Mouse (Mus musculus) c-Kit-positive CD71-positive TER-119-negative erythroid progenitor cells, embryonic 14.5 days (primary cell): ENCODE results near the gene Arntl2.
"Not testable (repeated sequence)": the region's sequence is repeated elsewhere in the genome, so short reads cannot be mapped to it uniquely, and the experiment has no call there.

ENCODE experiments used
- DNase-seq: peaks from one replicate; pipeline ENCODE4 v3.0.0-alpha.2; 2013; ENCODE audit warnings: low read depth

Gene Arntl2

DNA sequence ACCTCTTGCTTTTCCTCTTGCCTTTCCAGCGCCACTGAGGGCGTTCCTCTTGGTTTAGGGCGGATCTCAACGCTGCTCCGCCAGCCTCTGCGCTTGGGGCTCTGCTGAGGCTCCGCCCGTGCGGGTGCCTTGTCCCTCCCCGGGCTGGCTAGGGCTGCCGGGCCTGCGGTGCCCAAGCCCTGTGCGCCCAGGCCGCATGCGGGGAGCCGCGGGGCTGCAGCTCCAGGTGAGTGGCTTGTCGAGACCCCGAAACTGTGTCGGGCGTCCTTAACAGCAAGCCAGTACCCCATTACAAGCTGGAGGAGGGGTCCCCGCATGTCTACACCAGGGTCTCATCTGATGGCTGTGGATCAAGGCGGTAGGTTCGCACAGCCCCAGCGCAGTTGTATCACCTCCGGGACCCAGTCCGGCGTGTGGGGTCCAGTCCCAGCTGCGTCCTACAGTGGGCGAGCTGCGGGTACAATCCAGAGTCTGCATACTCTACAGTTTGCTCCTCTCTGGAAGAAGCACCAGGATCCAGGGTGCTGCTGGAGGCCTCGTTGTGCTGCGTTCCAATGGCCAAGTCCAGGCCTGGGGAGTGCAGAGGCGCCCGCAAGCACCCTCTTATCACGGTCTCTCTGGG lies at the start of gene Arntl2:
Gene Arntl2, plus strand, starts transcription at position 132 of the 622 bp plus-strand sequence.
- no peak for DNase-seq

DNA sequence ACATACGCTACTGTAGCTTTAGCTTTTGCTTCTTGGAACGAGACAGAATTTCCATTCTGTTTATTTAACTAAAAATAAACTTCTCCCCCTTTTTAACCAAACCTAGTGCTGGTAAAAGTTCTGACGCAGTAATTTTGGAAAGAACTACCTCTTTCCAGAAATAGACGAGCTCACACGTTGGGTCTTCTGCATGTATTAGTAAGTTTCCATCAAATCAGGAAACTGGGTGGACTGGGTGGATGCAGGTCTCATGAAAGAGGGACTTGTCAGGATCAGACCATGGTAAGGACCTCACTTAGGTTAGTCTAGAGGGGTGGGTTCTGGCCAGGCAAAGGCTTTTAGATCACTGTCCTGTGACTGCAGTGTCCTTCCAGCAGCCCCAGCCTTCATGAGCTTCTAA lies 49.3 kb upstream of the Arntl2 start:
- no peak for DNase-seq

DNA sequence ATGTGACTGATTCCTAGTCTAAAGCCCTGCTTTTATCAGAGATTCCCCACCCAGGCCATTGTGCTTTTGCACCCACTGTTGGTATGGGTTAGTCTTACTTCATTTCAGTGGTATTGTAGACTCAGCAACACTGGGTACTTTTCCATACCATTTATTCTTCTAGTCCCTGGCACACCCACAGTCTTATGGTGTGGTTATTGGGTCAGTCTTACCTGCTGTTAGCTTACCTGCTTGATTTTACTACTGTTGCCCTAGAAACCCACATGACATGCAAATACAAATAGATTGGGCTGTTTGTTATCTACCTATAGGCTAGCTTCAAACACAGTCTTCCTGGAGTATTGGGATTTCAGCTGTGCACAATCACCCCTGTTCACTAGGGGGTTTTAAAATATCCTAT lies 48.8 kb upstream of the Arntl2 start:
- DNase-seq, result no peak

- DNase-seq, result no peak
These were observed 47.6 kb upstream of the Arntl2 start for GRCm38 (mm10) chr6:146748271-146748670.

- no peak for DNase-seq
These were observed 44.2 kb upstream of the Arntl2 start for GRCm38 (mm10) chr6:146751671-146752070.

GRCm38 (mm10) chr6:146752178-146752577 lies 43.7 kb upstream of the Arntl2 start:
- no peak for DNase-seq

DNA sequence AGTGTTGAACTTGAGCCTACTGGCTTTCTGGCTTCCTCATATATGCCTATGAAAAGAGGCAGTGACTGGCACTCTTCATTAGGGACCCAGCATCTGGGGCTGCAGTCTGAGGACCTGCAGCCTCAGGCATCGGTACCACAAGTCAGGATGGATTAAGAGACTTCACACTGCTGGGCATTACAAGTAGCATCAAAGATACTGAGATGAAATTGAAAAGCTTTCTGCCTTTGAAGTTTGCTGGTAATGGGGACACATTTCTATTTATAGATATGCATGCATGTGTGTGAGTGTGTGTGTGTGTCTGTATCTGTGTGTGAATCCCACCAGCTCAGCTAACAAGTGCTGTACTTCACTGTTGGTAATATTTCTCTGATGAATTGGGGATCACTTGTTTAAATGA lies 43.2 kb upstream of the Arntl2 start:
- no peak for DNase-seq

DNA sequence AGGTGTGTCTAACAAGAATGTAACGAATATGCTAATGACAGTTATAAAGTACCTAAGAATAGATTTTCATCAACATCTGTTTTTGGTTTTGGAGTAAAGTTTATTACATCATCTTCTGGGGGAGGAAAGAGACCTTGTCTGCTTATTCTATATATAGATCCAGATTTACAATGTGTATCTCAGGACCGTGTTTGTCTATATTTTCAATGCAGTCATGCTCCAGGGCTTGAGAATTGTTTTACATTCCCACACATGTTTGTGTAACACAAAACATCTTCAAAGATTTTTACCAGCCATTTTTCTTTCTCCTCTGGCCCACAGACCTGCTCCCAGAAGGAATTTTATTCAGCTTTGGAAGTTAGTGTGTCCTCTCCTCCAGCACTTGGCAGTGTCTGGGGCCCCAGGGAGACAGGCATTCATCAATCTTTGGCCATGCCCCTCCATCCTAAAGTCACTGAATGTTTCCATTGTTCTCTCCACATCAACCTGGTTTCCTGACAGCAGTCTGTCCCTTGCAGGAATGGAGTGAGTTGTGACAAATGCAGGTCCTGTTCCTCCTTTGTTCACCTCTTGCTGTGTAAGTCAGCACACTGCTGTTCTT lies 42.2 kb upstream of the Arntl2 start:
- no peak for DNase-seq

GRCm38 (mm10) chr6:146755136-146755535 lies 40.7 kb upstream of the Arntl2 start:
- no peak for DNase-seq

GRCm38 (mm10) chr6:146755679-146756078 lies 40.2 kb upstream of the Arntl2 start:
- no peak for DNase-seq

GRCm38 (mm10) chr6:146759027-146759426 lies 36.8 kb upstream of the Arntl2 start:
- no peak for DNase-seq

DNA sequence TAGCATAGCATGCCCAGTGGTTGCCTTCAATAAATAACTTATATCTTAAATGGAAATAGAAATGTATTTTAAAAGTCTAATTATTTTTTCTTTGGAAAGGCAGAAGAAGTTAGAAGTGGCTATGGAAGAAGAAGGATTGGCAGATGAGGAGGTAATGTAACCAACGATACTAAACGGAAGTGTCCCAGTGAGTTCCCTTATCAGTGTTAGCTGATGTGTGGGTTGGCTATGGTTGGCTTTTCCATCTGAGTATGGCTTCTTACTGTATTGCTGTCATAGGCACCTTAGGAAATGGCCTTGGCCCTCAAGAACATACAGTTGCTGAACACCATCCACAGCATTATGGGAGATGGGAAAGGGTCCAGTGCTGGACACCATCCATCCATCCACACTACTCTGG lies 35.8 kb upstream of the Arntl2 start:
- DNase-seq, result no peak

- no peak for DNase-seq
These were observed 35.1 kb upstream of the Arntl2 start for GRCm38 (mm10) chr6:146760736-146761135.

- DNase-seq, result no peak
These were observed 33.5 kb upstream of the Arntl2 start for GRCm38 (mm10) chr6:146762264-146762898.

- no peak for DNase-seq
These were observed 31.3 kb upstream of the Arntl2 start for GRCm38 (mm10) chr6:146764593-146764992.

GRCm38 (mm10) chr6:146765270-146765669 lies 30.6 kb upstream of the Arntl2 start:
- no peak for DNase-seq

DNA sequence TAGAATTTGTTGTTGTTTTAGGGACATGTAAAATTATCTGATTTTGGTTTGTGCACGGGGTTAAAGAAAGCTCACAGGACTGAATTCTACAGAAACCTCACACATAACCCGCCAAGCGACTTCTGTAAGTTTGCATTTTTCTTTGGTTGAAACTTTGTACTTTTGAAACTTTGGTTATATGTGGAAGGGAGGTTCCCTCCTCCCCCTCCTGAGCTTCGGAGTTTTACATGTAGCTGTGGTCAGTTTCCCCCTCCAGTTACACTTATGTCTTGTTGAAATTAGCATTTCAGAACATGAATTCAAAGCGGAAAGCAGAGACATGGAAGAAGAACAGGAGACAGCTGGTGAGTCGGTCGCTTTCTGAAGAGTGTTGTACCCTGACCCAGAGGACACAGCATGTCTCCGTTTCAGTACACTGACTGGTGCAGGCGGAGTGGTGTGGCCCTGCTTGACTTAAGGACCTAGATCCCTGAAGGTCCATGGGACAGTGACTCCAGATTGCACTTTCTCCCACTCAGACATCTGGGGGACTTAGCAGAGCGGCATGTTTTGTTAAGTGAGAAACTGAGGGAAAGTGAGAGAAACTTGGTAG lies 26.9 kb upstream of the Arntl2 start:
- no peak for DNase-seq

- DNase-seq, result no peak
These were observed 25.7 kb upstream of the Arntl2 start for GRCm38 (mm10) chr6:146770005-146770745.

- DNase-seq, result no peak
These were observed 25.0 kb upstream of the Arntl2 start for GRCm38 (mm10) chr6:146770808-146771207.

- DNase-seq, result not testable (repeated sequence)
These were observed 20.0 kb upstream of the Arntl2 start for GRCm38 (mm10) chr6:146775864-146776263.

DNA sequence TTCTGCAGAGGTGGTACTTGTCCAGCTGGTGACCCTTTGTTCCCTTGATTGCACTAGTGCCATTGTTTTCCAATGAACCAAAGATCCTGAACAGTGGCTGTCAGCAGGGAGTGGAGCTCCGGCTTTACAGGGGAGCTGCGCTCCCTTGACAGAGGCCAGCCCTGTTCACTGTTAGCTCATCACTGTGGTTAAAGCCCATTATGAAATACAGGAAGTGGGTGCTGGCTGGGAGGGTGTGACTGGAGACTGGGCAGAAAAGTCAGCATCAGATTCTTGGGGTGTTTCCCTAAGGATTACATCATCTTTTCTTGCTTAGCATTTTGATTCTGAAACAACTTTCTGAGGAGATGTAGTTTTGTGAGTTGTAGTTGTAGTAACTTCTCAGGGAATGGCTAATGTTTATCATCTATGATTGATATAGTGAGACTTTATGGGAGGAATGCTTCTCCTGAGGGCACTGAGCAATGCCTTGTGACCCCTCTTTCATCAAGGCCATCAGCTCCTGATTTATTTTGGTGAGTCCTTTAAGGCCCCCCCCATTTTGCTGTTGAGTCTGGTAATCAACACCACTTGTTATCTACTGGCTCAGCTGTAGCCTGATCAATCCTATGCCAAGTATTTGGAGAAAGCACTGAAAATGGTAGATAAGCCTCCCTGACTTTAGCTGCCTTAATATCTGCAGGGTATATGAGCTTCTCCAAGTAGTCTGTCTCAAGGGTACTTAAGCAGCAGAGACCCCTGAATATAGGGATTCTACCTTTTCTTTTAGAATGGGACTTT lies 19.1 kb upstream of the Arntl2 start:
- no peak for DNase-seq

GRCm38 (mm10) chr6:146778055-146778454 lies 17.8 kb upstream of the Arntl2 start:
- no peak for DNase-seq
